Mouse (Mus musculus) forebrain, postnatal 0 days (tissue): Measurements from ENCODE around the gene Polr3b. TPM values are rescaled to one million over a fixed set of nuclear protein-coding genes. Genes with fewer than 3 reads are reported as not detected.

Experiments used
- ATAC-seq: fragments of 200-750 bp; cut with Nextera tagmentation; 2 replicates; pipeline ENCODE4 v1.8.0; 2017; ENCODE audit warnings: mild to moderate bottlenecking, moderate library complexity
- DNase-seq: peaks from one replicate; pipeline ENCODE4 v3.0.0-alpha.2; 2015
- H3K27ac ChIP-seq: fragments of 300-500 bp; sonication (generic); 2 replicates; pipeline ENCODE4 v1.5.1; 2014; ENCODE audit warnings: low read depth, mild to moderate bottlenecking, antibody characterized with exemption, low read length, moderate library complexity, mixed read lengths
- H3K27me3 ChIP-seq: fragments of 300-500 bp; sonication (generic); 2 replicates; pipeline ENCODE4 v1.6.1; 2014; ENCODE audit warnings: mild to moderate bottlenecking, low read length, mixed read lengths; ENCODE audit not compliant: insufficient read depth
- H3K36me3 ChIP-seq: fragments of 300-500 bp; sonication (generic); 2 replicates; pipeline ENCODE4 v1.6.1; 2014; ENCODE audit warnings: mild to moderate bottlenecking, moderate library complexity; ENCODE audit not compliant: insufficient read depth
- H3K4me1 ChIP-seq: fragments of 300-500 bp; sonication (generic); 2 replicates; pipeline ENCODE4 v1.6.1; 2014; ENCODE audit warnings: antibody characterized with exemption; ENCODE audit not compliant: insufficient read depth
- H3K4me2 ChIP-seq: fragments of 300-500 bp; sonication (generic); 2 replicates; pipeline ENCODE4 v1.6.1; 2014; ENCODE audit warnings: low read depth, mild to moderate bottlenecking, moderate library complexity
- H3K4me3 ChIP-seq: fragments of 300-500 bp; sonication (generic); 2 replicates; pipeline ENCODE4 v1.5.1; 2014; ENCODE audit warnings: low read depth, low read length, mixed read lengths
- H3K9ac ChIP-seq: fragments of 300-500 bp; sonication (generic); 2 replicates; pipeline ENCODE4 v1.6.1; 2014; ENCODE audit warnings: mild to moderate bottlenecking
- H3K9me3 ChIP-seq: fragments of 300-500 bp; sonication (generic); 2 replicates; pipeline ENCODE4 v1.6.1; 2016; ENCODE audit warnings: low read length
- CTCF ChIP-seq: sonication (generic); IDR thresholded peaks from 2 replicates; pipeline ENCODE4 v1.5.1; 2016; ENCODE audit warnings: antibody characterized with exemption, control low read depth, low read depth
- WGBS: fragments of 180-500 bp; shearing (Covaris S2); extraction: QIAGEN DNeasy Blood & Tissue Kit; methylation state at CpG from one replicate; pipeline ENCODE4 v1.1.7; 2014; 5-methylcytosine and 5-hydroxymethylcytosine counted together
- polyA plus RNA-seq: library from polyadenylated mRNA; unstranded; fragments of >200 nt; fragmentation: Nextera tagmentation; extraction: Ambion mirVana; gene quantifications from 2 replicates; pipeline ENCODE4 v1.2.1, GENCODE M21; 2015
- total RNA-seq: library from RNA; depleted of rRNA; stranded (reverse); fragments of >200 nt; gene quantifications from 2 replicates; pipeline ENCODE4 v1.2.3, GENCODE M21; 2014

Polr3b gene
- total and polyA plus RNA-seq, 2 experiments from 2014 or later, result 8.8 to 17.1 TPM

DNA sequence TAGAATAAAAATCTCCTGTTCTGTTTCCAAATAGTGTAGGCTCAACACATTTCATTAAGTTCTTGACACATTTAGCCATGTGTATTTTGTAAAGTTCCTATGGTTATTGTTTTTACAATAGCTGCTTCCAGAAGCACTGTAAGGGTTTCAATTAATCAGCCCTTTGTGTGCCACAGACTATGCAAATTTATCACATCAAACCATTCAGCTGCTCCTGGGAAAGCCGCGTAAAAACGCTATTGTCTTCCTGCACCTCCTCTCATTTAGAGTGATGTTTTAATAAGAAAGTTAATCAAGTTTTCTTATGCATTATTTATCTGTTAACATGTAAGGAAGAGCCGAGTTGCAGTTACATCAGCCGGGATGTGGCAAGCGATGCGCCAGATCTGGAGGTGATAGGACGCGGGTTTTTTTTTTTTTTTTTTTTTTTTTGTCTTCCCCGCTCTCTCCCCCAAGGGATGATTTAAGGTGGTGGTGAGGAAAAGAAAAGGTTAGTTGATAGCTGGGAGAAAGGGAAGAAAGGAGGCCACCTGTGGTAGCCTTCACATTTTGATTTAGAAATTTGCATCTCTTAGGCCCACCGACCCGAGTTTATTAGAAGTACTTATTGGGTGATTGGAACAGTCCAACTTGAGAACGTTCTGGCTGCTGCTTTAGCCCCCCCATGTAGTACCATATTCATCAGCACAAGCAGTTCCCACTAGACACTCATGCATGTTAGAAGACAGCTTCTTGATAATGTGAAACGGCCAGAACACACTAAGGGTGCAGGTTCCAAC lies 85.8 kb downstream of the Polr3b start:
- H3K36me3 ChIP-seq, result no peaks in the 10 kb centered on the region
- ATAC-seq (peak; percentile 23; the same call in 1 of the 2 replicates), DNase-seq (no peak)
- no peaks in the 10 kb centered on the region for H3K27me3 ChIP-seq
- no peak for TF ChIP-seq CTCF
- H3K4me1 ChIP-seq, result no peaks in the 10 kb centered on the region
- H3K4me3 ChIP-seq, result no peak overlapping the region
- no peaks in the 10 kb centered on the region for H3K9me3 ChIP-seq
- no peak overlapping the region for H3K27ac ChIP-seq
- H3K4me2 ChIP-seq, result no peak overlapping the region
- no peak overlapping the region for H3K9ac ChIP-seq
- WGBS, result 19% methylated on average over 14 of the region's 14 CpGs

GRCm38 (mm10) chr10:84710192-84710591 lies 88.1 kb downstream of the Polr3b start:
- Histone ChIP-seq H3K27ac (no peak overlapping the region), H3K4me1 (no peaks in the 10 kb centered on the region), H3K9ac (no peak overlapping the region), H3K36me3 (peaks cover 15% of the 10 kb centered on the region), H3K9me3 (no peaks in the 10 kb centered on the region), H3K4me2 (no peak overlapping the region), H3K4me3 (no peak overlapping the region), H3K27me3 (no peaks in the 10 kb centered on the region)
- 19% methylated on average over 4 of the region's 4 CpGs for WGBS
- TF ChIP-seq CTCF, result peak; percentile 48
- no peak for DNase-seq
- ATAC-seq, result no peak

DNA sequence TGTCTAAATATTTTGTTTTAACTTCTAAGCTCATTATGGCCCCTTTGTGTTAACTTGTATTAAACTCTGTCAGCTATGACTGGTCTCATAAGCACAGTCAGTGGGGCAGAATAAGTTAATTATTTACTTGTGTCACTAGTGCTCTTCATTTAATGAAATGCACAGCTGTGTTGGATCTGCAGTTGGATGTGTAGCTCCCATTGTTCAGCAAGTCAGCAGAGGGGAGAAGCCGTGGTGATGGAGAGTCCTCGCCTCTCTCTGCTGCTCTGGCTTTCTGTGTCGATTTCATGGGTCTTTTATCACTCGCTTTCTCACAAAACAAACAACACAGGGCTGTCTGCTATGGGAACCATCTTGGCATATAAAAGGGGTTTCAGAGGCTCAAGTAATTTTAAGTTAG lies 88.7 kb downstream of the Polr3b start:
- Histone ChIP-seq H3K9ac (no peak overlapping the region), H3K9me3 (no peaks in the 10 kb centered on the region), H3K36me3 (peaks cover 20% of the 10 kb centered on the region), H3K27me3 (no peaks in the 10 kb centered on the region), H3K27ac (no peak overlapping the region), H3K4me2 (no peak overlapping the region), H3K4me3 (no peak overlapping the region), H3K4me1 (no peaks in the 10 kb centered on the region)
- 22% methylated on average over 4 of the region's 4 CpGs for WGBS
- ATAC-seq, result peak; percentile 63
- TF ChIP-seq CTCF, result no peak
- no peak for DNase-seq

DNA sequence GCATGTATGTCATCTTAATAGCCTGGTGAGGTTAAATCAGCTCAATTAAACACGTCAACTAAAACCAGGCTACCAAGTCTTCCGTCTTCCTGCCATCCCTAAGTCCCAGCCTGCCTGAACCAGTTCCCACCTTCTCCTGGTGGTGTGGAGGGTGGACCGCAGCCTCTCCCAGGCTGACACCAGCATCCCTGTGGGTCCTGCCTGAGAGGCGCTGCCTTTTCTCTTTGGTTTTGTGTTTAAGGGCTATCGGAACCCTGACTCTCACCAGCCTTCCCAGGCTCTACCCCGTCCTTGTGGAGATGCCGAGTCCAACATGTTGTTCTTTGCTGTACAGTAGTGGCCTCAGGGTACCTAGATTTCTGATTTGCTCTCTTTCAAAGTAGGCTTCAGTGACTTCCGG lies 89.4 kb downstream of the Polr3b start:
- H3K4me2 ChIP-seq, result no peak overlapping the region
- WGBS, result 79% methylated on average over 8 of the region's 8 CpGs

GRCm38 (mm10) chr10:84711940-84712339 lies 89.8 kb downstream of the Polr3b start:
- peak; percentile 52 for TF ChIP-seq CTCF

More for the DNA sequence above, 89.4 kb downstream of the Polr3b start:
- Histone ChIP-seq H3K9me3 (no peaks in the 10 kb centered on the region), H3K4me1 (no peaks in the 10 kb centered on the region), H3K27ac (no peak overlapping the region), H3K27me3 (no peaks in the 10 kb centered on the region), H3K36me3 (peaks cover 26% of the 10 kb centered on the region), H3K9ac (no peak overlapping the region), H3K4me3 (no peak overlapping the region)
- 0 out of 2 replicates have a peak, but pooled peaks have one; percentile 10 for ATAC-seq
- DNase-seq, result no peak
- no peak for TF ChIP-seq CTCF

DNA sequence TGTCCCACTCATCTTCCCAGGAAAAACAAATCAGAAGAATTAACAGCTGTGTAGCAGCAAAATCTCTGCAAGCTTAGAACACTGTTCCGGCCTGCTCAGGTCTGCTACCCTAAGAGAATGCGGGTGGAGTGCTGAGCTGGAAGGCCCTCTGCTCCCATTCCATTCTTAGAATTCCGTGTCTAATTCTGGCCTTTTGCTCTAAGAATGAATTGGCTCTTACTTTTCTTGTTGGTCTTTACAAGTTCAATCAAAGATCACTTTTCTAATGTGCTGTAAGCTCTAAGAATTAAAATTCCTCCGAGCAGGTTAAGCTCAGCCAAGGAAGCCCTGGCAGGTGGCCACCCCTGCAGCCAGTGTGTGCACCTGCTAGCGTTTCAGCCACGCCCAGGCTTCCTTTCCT lies 90.4 kb downstream of the Polr3b start:
- ATAC-seq, result no peak
- Histone ChIP-seq H3K4me2 (no peak overlapping the region), H3K9me3 (no peaks in the 10 kb centered on the region), H3K27ac (no peak overlapping the region), H3K4me1 (no peaks in the 10 kb centered on the region), H3K9ac (no peak overlapping the region), H3K27me3 (no peaks in the 10 kb centered on the region), H3K36me3 (peaks cover 30% of the 10 kb centered on the region), H3K4me3 (no peak overlapping the region)
- WGBS, result 67% methylated on average over 6 of the region's 6 CpGs
- TF ChIP-seq CTCF, result no peak
- DNase-seq, result no peak

More at GRCm38 (mm10) chr10:84711940-84712339, 89.8 kb downstream of the Polr3b start:
- Histone ChIP-seq H3K27ac (no peak overlapping the region), H3K4me2 (no peak overlapping the region), H3K27me3 (no peaks in the 10 kb centered on the region), H3K9me3 (no peaks in the 10 kb centered on the region), H3K4me3 (no peak overlapping the region), H3K36me3 (peaks cover 28% of the 10 kb centered on the region), H3K4me1 (no peaks in the 10 kb centered on the region), H3K9ac (no peak overlapping the region)
- ATAC-seq, result peak; percentile 74; the same call in 1 of the 2 replicates
- peak; percentile 34 for DNase-seq
- WGBS, result 61% methylated on average over 5 of the region's 5 CpGs

GRCm38 (mm10) chr10:84713043-84713442 lies 91.0 kb downstream of the Polr3b start:
- WGBS, result 50% methylated on average over 10 of the region's 10 CpGs
- H3K36me3 ChIP-seq, result peaks cover 32% of the 10 kb centered on the region
- ATAC-seq, result no peak
- no peaks in the 10 kb centered on the region for H3K9me3 ChIP-seq
- no peak overlapping the region for H3K27ac ChIP-seq
- no peak for TF ChIP-seq CTCF
- no peak overlapping the region for H3K4me3 ChIP-seq
- no peaks in the 10 kb centered on the region for H3K27me3 ChIP-seq
- no peak overlapping the region for H3K4me2 ChIP-seq
- H3K4me1 ChIP-seq, result no peaks in the 10 kb centered on the region
- no peak overlapping the region for H3K9ac ChIP-seq
- DNase-seq, result no peak
